Mouse (Mus musculus): Measurements from ENCODE around the gene Rsph9. TPM values are rescaled to one million over a fixed set of nuclear protein-coding genes. Genes with fewer than 3 reads are reported as not detected.

Rsph9 gene
- total RNA-seq, 2 experiments from 2014 or later, result 3.8 TPM; not detected in 1

- ATAC-seq (replicated peaks; ENCODE audit: low FRiP score, poor library complexity, severe bottlenecking), result no peak
Measured at GRCm38 (mm10) chr17:46074398-46075115, 69.5 kb downstream of the Rsph9 start.

GRCm38 (mm10) chr17:46073730-46074301 is 70.2 kb downstream of the Rsph9 start:
- ATAC-seq (replicated peaks; ENCODE audit: low FRiP score, poor library complexity, severe bottlenecking), result 0 out of 2 replicates have a peak, but pooled peaks have one; percentile 36

Other genes starting within 250 kb of the Rsph9 start
- gene Vegfa, start 111.8 kb downstream of the Rsph9 start, total RNA-seq (2015; ENCODE audit: low replicate concordance), result 0.42 and 11.2 TPM in 2 replicates
- 3.5 and 6.4 TPM in 2 replicates for gene Vegfa, start 111.8 kb downstream of the Rsph9 start, total RNA-seq (2017; ENCODE audit: low replicate concordance)
- 11.3 and 22.7 TPM in 2 replicates for gene Mrps18a, start 33.2 kb downstream of the Rsph9 start, total RNA-seq (2015; ENCODE audit: low replicate concordance)
- 9.0 and 19.4 TPM in 2 replicates for gene Mrps18a, start 33.2 kb downstream of the Rsph9 start, total RNA-seq (2017; ENCODE audit: low replicate concordance)
- gene Mad2l1bp, start 9.3 kb upstream of the Rsph9 start, total RNA-seq (2015; ENCODE audit: low replicate concordance), result 75.0 and 75.3 TPM in 2 replicates
- 22.3 and 26.2 TPM in 2 replicates for gene Mad2l1bp, start 9.3 kb upstream of the Rsph9 start, total RNA-seq (2017; ENCODE audit: low replicate concordance)
- gene Gtpbp2, start 16.8 kb upstream of the Rsph9 start, total RNA-seq (2015; ENCODE audit: low replicate concordance), result 369 and 467 TPM in 2 replicates
- 572 and 831 TPM in 2 replicates for gene Gtpbp2, start 16.8 kb upstream of the Rsph9 start, total RNA-seq (2017; ENCODE audit: low replicate concordance)
- 40.4 and 61.2 TPM in 2 replicates for gene Polh, start 58.4 kb upstream of the Rsph9 start, total RNA-seq (2015; ENCODE audit: low replicate concordance)
- 96.1 and 102 TPM in 2 replicates for gene Polh, start 58.4 kb upstream of the Rsph9 start, total RNA-seq (2017; ENCODE audit: low replicate concordance)
- gene Xpo5, start 58.6 kb upstream of the Rsph9 start, total RNA-seq (2015; ENCODE audit: low replicate concordance), result 26.8 and 35.0 TPM in 2 replicates
- 26.6 and 32.0 TPM in 2 replicates for gene Xpo5, start 58.6 kb upstream of the Rsph9 start, total RNA-seq (2017; ENCODE audit: low replicate concordance)
- 25.6 and 26.4 TPM in 2 replicates for gene Polr1c, start 103.8 kb upstream of the Rsph9 start, total RNA-seq (2015; ENCODE audit: low replicate concordance)
- 5.8 and 24.9 TPM in 2 replicates for gene Polr1c, start 103.8 kb upstream of the Rsph9 start, total RNA-seq (2017; ENCODE audit: low replicate concordance)
- gene Yipf3, start 103.9 kb upstream of the Rsph9 start, total RNA-seq (2015; ENCODE audit: low replicate concordance), result 46.5 and 53.7 TPM in 2 replicates
- gene Yipf3, start 103.9 kb upstream of the Rsph9 start, total RNA-seq (2017; ENCODE audit: low replicate concordance), result 15.3 and 22.5 TPM in 2 replicates
- gene Lrrc73, start 109.3 kb upstream of the Rsph9 start, total RNA-seq (2015; ENCODE audit: low replicate concordance), result not detected in 2 replicates
- gene Lrrc73, start 109.3 kb upstream of the Rsph9 start, total RNA-seq (2017; ENCODE audit: low replicate concordance), result 0.39 TPM in 1 of 2 replicates, not detected in the other
- gene Tjap1, start 138.8 kb upstream of the Rsph9 start, total RNA-seq (2015; ENCODE audit: low replicate concordance), result 2.2 and 21.8 TPM in 2 replicates
- gene Tjap1, start 138.8 kb upstream of the Rsph9 start, total RNA-seq (2017; ENCODE audit: low replicate concordance), result 6.5 and 53.0 TPM in 2 replicates
- not detected in 2 replicates for gene Dlk2, start 153.2 kb upstream of the Rsph9 start, total RNA-seq (2015; ENCODE audit: low replicate concordance)
- not detected in 2 replicates for gene Dlk2, start 153.2 kb upstream of the Rsph9 start, total RNA-seq (2017; ENCODE audit: low replicate concordance)
- not detected in 2 replicates for gene Abcc10, start 184.1 kb upstream of the Rsph9 start, total RNA-seq (2015; ENCODE audit: low replicate concordance)
- 0.53 TPM in 1 of 2 replicates, not detected in the other for gene Abcc10, start 184.1 kb upstream of the Rsph9 start, total RNA-seq (2017; ENCODE audit: low replicate concordance)
- 0.72 and 8.8 TPM in 2 replicates for gene Zfp318, start 239.5 kb upstream of the Rsph9 start, total RNA-seq (2015; ENCODE audit: low replicate concordance)
- 3.3 and 10.1 TPM in 2 replicates for gene Zfp318, start 239.5 kb upstream of the Rsph9 start, total RNA-seq (2017; ENCODE audit: low replicate concordance)